Mouse (Mus musculus): ENCODE results near the gene Ccdc87. TPM values are rescaled to one million over a fixed set of nuclear protein-coding genes. Genes with fewer than 3 reads are reported as not detected.

Ccdc87 gene
- total RNA-seq, 2 experiments from 2014 or later: not detected

Other genes starting within 250 kb of the Ccdc87 start
- gene Lrfn4, start 223.7 kb upstream of the Ccdc87 start, total RNA-seq (2021): 1 to 10 TPM; 5.1 to 7.1 TPM
- 10 to 100 TPM in 1 of 2 experiments, 1 to 10 TPM in 1; 8.8 to 10.1 TPM for gene Rce1, start 213.7 kb upstream of the Ccdc87 start, total RNA-seq (2021)
- gene Gm960, start 140.7 kb upstream of the Ccdc87 start, total RNA-seq (2021): 1 to 10 TPM in 1 of 2 experiments, under 1 TPM in 1; 0.20 to 1.0 TPM
- 1 to 10 TPM in 1 of 2 experiments, under 1 TPM in 1; 0.96 to 1.1 TPM for gene Sptbn2, start 128.2 kb upstream of the Ccdc87 start, total RNA-seq (2021)
- gene Rbm4b, start 82.9 kb upstream of the Ccdc87 start, total RNA-seq (2021): 1 to 10 TPM; 2.5 to 4.6 TPM
- gene Rbm4, start 45.5 kb upstream of the Ccdc87 start, total RNA-seq (2021): 10 to 100 TPM; 44.8 to 46.5 TPM
- 10 to 100 TPM; 10.9 to 11.6 TPM for gene Gm21992, start 27.8 kb upstream of the Ccdc87 start, total RNA-seq (2021)
- gene Rbm14, start 27.7 kb upstream of the Ccdc87 start, total RNA-seq (2021): 10 to 100 TPM; 18.6 to 22.5 TPM
- gene Ccs, start within 50 bp of the Ccdc87 start, total RNA-seq (2021): 10 to 100 TPM; 31.4 to 33.1 TPM
- 10 to 100 TPM; 32.9 to 35.6 TPM for gene Ctsf, start 15.8 kb downstream of the Ccdc87 start, total RNA-seq (2021)
- 1,000 to 10,000 TPM; 4,231 to 4,587 TPM for gene Actn3, start 38.5 kb downstream of the Ccdc87 start, total RNA-seq (2021)
- gene Zdhhc24, start 39.3 kb downstream of the Ccdc87 start, total RNA-seq (2021): 1 to 10 TPM; 4.5 to 5.3 TPM
- 1 to 10 TPM; 1.9 to 2.9 TPM for gene Bbs1, start 67.3 kb downstream of the Ccdc87 start, total RNA-seq (2021)
- 10 to 100 TPM; 32.1 to 33.8 TPM for gene Dpp3, start 88.9 kb downstream of the Ccdc87 start, total RNA-seq (2021)
- gene Peli3, start 103.8 kb downstream of the Ccdc87 start, total RNA-seq (2021): 1 to 10 TPM in 1 of 2 experiments, under 1 TPM in 1; 0.68 to 1.4 TPM
- 10 to 100 TPM; 48.6 to 56.1 TPM for gene Mrpl11, start 122.8 kb downstream of the Ccdc87 start, total RNA-seq (2021)
- under 1 TPM in 1 of 2 experiments, not detected in 1; 0.12 TPM for gene Npas4, start 150.9 kb downstream of the Ccdc87 start, total RNA-seq (2021)
- 1 to 10 TPM; 4.0 to 7.3 TPM for gene Slc29a2, start 184.5 kb downstream of the Ccdc87 start, total RNA-seq (2021)
- 10 to 100 TPM; 21.5 to 21.9 TPM for gene B4gat1, start 199.5 kb downstream of the Ccdc87 start, total RNA-seq (2021)
- 1 to 10 TPM in 1 of 2 experiments, under 1 TPM in 1; 0.84 to 1.3 TPM for gene AC124502.3, start 199.5 kb downstream of the Ccdc87 start, total RNA-seq (2021)
- 10 to 100 TPM; 14.3 to 15.5 TPM for gene Brms1, start 202.0 kb downstream of the Ccdc87 start, total RNA-seq (2021)
- gene Rin1, start 211.1 kb downstream of the Ccdc87 start, total RNA-seq (2021): 1 to 10 TPM; 1.5 to 1.8 TPM
- 10 to 100 TPM; 45.2 to 60.2 TPM for gene Cd248, start 228.7 kb downstream of the Ccdc87 start, total RNA-seq (2021)
- gene Tmem151a, start 246.2 kb downstream of the Ccdc87 start, total RNA-seq (2021): under 1 TPM; 0.23 to 0.27 TPM
- 10 to 100 TPM; 46.4 to 49.3 TPM for gene Yif1a, start 249.2 kb downstream of the Ccdc87 start, total RNA-seq (2021)